Mouse (Mus musculus) thymus, postnatal 36 days (tissue): ENCODE data around the gene Micall2.

Source experiments
- DNase-seq, 2 experiments: peaks; one replicate each; pipeline ENCODE4 v3.0.0; 2022; ENCODE audit warnings: mixed read lengths in 2 of 2

The Micall2 gene

GRCm38 (mm10) chr5:139674940-139675706 is 61.0 kb downstream of the Micall2 start:
- DNase-seq: no peak

GRCm38 (mm10) chr5:139669380-139669779 is 66.8 kb downstream of the Micall2 start:
- DNase-seq: no peak

DNA sequence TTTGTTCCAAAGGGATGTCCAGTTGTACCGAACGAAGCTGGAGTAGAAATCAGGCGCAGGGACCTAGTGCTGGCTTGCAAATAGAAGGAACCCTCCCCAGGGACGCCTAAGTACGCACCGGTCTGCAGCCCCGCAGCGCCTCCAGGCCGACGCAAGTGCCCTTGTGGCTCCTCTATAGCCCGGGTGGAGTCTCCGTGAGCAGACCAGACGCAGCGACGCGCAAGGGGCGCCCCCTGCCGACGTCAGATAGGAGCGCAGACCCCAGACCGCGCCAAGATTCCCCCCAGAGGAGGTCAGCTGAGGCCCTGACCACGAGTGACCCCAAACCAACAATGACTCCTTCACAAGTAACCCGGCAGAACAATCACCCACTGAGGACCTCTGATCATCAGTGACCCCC is 67.6 kb downstream of the Micall2 start:
- DNase-seq: peak; percentile 33 to 35

GRCm38 (mm10) chr5:139666496-139666895 is 69.6 kb downstream of the Micall2 start:
- no peak for DNase-seq

DNA sequence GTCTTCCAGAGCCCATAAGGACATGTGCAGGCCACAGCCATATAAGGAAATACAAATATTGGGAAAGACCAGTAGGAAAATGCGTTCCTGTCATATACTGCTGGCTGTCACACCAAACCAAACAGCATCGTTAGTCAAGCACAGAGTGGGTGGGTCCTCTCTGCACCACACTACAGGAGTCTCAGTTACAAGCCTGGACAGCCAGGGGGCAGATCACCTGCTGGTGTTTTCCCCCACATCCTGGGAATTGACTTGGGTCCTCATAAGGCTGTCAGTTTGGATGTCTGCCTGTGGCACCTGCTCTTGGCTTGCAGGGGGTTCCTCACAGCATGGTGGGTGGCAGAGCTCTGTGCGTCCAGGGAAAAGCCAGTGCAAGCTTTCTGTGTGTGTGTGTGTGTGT is 70.8 kb downstream of the Micall2 start:
- DNase-seq: no peak

DNA sequence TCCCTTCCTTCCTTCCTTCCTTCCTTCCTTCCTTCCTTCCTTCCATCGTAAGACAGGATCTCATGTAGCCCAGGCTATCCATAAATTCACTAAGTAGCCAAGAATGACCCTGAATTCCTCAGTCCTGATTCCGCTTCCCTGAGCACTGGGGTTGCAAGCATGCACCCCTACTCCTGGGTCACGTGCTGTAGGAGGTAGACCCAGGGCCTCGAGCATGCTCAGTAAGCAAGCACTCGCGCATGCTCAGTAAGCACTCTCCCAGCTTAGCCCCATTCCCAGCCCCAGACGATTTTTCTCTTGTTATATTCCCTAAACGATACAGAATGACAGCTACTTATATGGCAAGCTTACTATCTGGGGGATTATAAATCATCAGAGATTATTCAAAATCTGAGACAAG is 74.4 kb downstream of the Micall2 start:
- DNase-seq: no peak

- DNase-seq: no peak
Observed at GRCm38 (mm10) chr5:139659307-139659706, 76.8 kb downstream of the Micall2 start.

DNA sequence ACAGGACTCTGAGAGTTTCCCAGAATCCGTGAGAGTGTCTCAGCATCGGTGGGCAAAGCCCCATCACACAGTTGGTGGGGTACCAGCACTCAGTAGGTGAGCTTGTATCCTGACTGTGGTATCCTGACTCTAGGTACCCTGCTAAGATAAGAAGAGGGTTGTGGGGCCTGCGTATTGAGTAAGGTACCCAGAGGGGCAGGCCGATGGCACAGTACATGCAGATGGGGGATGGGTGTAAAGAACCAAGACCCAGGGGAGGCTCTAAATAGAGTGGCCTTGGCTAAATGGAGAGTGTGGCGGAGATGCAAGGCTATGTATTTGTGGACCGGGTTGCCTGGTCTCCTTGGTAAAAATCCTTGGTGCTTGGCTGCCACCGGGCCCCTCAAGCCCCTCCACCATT is 77.3 kb downstream of the Micall2 start:
- DNase-seq: no peak

DNA sequence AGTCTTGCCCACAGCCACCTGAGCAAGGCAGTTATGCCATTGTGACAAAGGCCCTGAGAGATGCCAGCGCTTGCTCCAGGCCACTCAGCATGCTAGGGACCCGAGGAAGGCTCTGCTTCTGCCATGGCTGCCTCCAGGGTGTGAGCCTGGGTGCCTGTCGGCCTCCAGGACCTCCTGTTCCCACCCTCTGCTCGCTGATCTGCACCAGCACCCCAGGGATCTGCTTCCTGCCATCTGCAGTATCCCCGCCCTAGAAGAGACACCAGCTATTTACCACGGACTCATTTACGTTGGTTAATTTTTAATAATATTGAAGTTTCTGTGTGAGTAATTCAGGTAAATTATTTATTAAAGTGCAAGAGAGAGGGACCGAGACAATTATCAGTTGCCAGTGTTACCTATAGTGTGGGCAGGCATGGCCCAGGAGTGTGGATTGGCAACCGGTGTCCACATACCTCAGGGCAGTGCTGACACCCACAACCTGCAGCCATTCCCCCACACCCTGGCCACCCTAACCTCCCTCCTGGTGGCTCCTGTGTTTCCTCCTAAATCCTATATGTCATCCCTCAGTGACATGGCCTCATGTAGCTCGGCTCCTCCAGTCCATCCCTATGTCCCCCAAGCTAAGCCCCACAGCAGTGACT is 78.1 kb downstream of the Micall2 start:
- no peak for DNase-seq
